Mouse (Mus musculus) neural tube, embryonic 15.5 days (tissue): ENCODE measurements around the gene Mrpl48. TPM values are rescaled to one million over a fixed set of nuclear protein-coding genes. Genes with fewer than 3 reads are reported as not detected.
"Not testable (repeated sequence)": the region's sequence is repeated elsewhere in the genome, so short reads cannot be mapped to it uniquely, and the experiment has no call there.

ENCODE experiments used
- ATAC-seq: fragments of 200-750 bp; cut with Nextera tagmentation; 2 replicates; pipeline ENCODE4 v1.8.0; 2017; ENCODE audit warnings: mild to moderate bottlenecking, moderate TSS enrichment, moderate library complexity; ENCODE audit not compliant: low FRiP score
- H3K27ac ChIP-seq: fragments of 300-500 bp; sonication (generic); replicated peaks from 2 replicates; pipeline ENCODE4 v1.5.1; 2015; ENCODE audit warnings: mild to moderate bottlenecking, inconsistent platforms
- H3K27me3 ChIP-seq: fragments of 300-500 bp; sonication (generic); replicated peaks from 2 replicates; pipeline ENCODE4 v1.6.1; 2015; ENCODE audit warnings: inconsistent platforms
- H3K36me3 ChIP-seq: fragments of 300-500 bp; sonication (generic); 2 replicates; pipeline ENCODE4 v1.6.1; 2015; ENCODE audit warnings: inconsistent platforms
- H3K4me1 ChIP-seq: fragments of 300-500 bp; sonication (generic); 2 replicates; pipeline ENCODE4 v1.6.1; 2015; ENCODE audit warnings: inconsistent platforms
- H3K4me2 ChIP-seq: fragments of 300-500 bp; sonication (generic); 2 replicates; pipeline ENCODE4 v1.6.1; 2015; ENCODE audit warnings: inconsistent platforms, mild to moderate bottlenecking, moderate library complexity
- H3K4me3 ChIP-seq: fragments of 300-500 bp; sonication (generic); replicated peaks from 2 replicates; pipeline ENCODE4 v1.5.1; 2015; ENCODE audit warnings: mild to moderate bottlenecking, inconsistent platforms
- H3K9ac ChIP-seq: fragments of 300-500 bp; sonication (generic); replicated peaks from 2 replicates; pipeline ENCODE4 v1.6.1; 2015; ENCODE audit warnings: mild to moderate bottlenecking, inconsistent platforms
- H3K9me3 ChIP-seq: fragments of 300-500 bp; sonication (generic); replicated peaks from 2 replicates; pipeline ENCODE4 v1.6.1; 2016; ENCODE audit warnings: inconsistent platforms
- WGBS: fragments of 180-500 bp; shearing (Covaris S2); methylation state at CpG from one replicate; pipeline ENCODE4 v1.1.7; 2015; ENCODE audit warnings: mixed read lengths; 5-methylcytosine and 5-hydroxymethylcytosine counted together
- polyA plus RNA-seq: library from polyadenylated mRNA; unstranded; fragments of >200 nt; fragmentation: Nextera tagmentation; extraction: Ambion mirVana; gene quantifications from 2 replicates; pipeline ENCODE4 v1.2.1, GENCODE M21; 2015

Gene Mrpl48
- polyA plus RNA-seq, 1 experiment from 2014 or later, result 85.3 TPM

DNA sequence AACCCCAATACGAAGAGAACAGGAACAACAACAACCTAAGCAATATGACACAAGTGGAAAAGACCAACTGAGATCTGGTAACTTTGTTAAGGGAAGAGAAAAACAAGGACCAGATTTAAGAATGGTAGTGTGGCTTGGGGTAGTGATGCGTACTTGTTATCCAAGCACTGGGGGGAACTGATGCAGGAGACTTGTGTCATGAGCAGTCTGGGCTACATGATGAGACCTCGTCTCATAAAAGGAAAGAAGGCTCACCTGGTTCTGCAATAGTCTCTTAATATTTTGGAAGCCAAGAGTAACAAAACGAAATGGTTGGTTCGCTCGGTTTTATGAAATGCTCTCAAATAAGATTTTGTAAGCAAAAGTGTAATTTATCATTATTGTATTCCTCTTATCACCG lies 25.9 kb downstream of the Mrpl48 start:
- Histone ChIP-seq H3K9me3 (no peaks in the 10 kb centered on the region), H3K4me2 (peak overlapping the region; percentile 66), H3K4me1 (peaks cover 17% of the 10 kb centered on the region), H3K27ac (peak overlapping the region; percentile 96), H3K27me3 (no peaks in the 10 kb centered on the region), H3K9ac (peak overlapping the region; percentile 61), H3K4me3 (peak overlapping the region; percentile 54), H3K36me3 (no peaks in the 10 kb centered on the region)
- no peak for ATAC-seq
- WGBS, result 38% methylated on average over 7 of the region's 7 CpGs

DNA sequence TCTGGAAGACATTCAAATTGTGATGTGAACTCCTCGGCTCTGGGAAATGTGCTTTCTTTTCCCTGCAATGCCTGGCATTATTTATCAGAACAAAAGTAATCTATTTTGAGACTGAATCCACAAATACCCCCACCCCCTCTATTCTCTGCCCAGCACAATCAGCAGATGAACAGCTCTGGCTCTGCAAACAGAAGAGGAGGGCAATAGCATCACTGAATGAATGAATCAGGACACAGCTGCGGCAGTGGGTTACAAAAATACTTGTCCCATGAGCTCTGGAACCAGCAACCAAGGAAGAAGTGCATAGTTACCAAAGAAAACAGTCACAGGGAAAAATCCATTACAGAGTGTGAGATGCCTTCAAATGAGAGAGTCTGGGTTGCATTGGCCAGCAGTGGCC lies 29.3 kb downstream of the Mrpl48 start:
- no peak overlapping the region for H3K4me2 ChIP-seq
- no peak overlapping the region for H3K4me3 ChIP-seq
- no peaks in the 10 kb centered on the region for H3K27me3 ChIP-seq
- 0 out of 2 replicates have a peak overlapping the region, but pooled peaks have one; percentile 7 for H3K9ac ChIP-seq
- no peaks in the 10 kb centered on the region for H3K9me3 ChIP-seq
- H3K27ac ChIP-seq, result no peak overlapping the region
- peaks cover 17% of the 10 kb centered on the region for H3K4me1 ChIP-seq
- 69% methylated on average over 2 of the region's 2 CpGs for WGBS
- ATAC-seq, result no peak
- H3K36me3 ChIP-seq, result no peaks in the 10 kb centered on the region

DNA sequence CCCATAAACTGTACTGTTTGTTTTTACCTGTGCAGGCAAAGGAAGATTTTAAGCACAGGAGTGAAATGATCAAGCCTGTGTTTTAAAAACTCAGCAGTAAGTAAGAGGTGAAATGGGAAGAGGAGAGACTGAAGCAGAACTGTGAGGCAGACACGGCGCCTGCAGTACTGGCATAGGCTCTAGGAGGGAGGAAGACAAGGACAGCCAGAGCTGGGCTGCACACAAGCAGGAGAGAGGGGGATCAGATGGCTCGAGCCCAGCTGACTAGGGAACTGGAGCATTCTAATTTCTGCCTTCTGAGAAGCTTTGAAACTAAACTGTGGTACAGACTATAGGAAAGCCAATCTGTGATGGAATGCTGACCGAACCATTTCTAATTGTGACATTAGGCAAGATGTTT lies 35.4 kb downstream of the Mrpl48 start:
- Histone ChIP-seq H3K9ac (no peak overlapping the region), H3K4me2 (no peak overlapping the region), H3K4me1 (no peaks in the 10 kb centered on the region), H3K4me3 (no peak overlapping the region), H3K27ac (no peak overlapping the region), H3K36me3 (no peaks in the 10 kb centered on the region), H3K9me3 (no peaks in the 10 kb centered on the region), H3K27me3 (no peaks in the 10 kb centered on the region)
- ATAC-seq, result no peak
- WGBS, result 86% methylated on average over 4 of the region's 4 CpGs

DNA sequence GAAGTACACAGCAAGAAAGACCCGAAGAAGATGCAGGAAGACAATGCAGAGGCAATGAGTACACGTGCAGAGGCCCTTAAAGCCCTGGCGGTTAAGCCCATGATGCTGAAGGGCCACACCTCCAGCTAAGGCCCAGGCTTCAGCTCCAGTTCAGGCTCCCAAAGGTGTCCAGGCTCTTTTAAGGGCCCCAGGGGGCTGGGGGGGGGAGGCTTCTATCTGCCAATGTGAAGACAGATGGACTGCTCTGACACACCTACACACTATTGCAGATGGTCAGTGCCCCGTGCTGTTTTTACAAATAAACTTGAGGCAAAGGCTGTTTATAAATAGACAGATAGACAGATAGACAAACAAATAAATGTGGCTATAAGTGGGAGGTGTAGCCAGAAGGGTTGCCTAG lies 36.0 kb downstream of the Mrpl48 start:
- Histone ChIP-seq H3K9me3 (no peaks in the 10 kb centered on the region), H3K4me2 (no peak overlapping the region), H3K36me3 (no peaks in the 10 kb centered on the region), H3K4me1 (no peaks in the 10 kb centered on the region), H3K27me3 (no peaks in the 10 kb centered on the region), H3K4me3 (no peak overlapping the region), H3K9ac (no peak overlapping the region), H3K27ac (no peak overlapping the region)
- ATAC-seq, result no peak
- 88% methylated on average over 4 of the region's 4 CpGs for WGBS

DNA sequence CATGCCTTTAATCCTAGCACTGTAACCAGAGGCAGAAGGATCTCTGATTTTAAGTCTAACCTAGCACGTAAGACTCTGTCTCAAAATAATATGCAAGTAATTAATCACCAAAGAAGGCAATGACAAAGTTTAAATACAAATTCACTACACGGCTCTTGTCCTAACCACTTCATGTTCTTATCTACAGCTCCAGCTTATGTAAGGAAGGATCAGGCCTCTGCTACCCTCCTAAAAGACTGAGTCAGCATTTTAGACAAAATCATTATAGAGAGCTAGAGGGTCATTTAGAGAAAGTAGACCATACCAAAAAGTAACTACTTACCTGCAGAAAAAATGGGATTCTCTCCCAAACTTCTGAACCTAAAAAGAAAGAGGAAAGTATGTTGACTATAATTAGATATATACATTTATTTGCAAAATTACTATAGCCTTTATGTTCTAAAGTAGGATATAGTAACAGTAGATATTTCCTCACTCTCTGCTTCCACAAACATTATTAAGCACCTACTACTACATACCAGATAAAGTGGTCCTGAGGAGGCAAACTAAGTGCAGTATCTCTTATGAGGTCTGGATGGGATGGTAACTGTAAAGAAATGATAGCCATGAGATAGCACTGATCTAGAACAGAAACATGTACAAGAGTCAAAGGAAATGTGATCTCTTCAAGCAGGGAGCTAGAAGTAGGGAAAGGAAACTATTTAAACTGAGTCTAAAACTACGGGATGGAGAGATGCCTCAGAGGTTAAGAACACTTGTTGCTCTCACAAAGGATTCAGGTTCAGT lies 37.0 kb downstream of the Mrpl48 start:
- Histone ChIP-seq H3K4me2 (no peak overlapping the region), H3K4me3 (no peak overlapping the region), H3K9ac (no peak overlapping the region), H3K27ac (no peak overlapping the region), H3K4me1 (no peaks in the 10 kb centered on the region), H3K27me3 (no peaks in the 10 kb centered on the region), H3K9me3 (no peaks in the 10 kb centered on the region), H3K36me3 (no peaks in the 10 kb centered on the region)
- ATAC-seq, result no peak
- WGBS, result 90% methylated on average over 3 of the region's 3 CpGs

DNA sequence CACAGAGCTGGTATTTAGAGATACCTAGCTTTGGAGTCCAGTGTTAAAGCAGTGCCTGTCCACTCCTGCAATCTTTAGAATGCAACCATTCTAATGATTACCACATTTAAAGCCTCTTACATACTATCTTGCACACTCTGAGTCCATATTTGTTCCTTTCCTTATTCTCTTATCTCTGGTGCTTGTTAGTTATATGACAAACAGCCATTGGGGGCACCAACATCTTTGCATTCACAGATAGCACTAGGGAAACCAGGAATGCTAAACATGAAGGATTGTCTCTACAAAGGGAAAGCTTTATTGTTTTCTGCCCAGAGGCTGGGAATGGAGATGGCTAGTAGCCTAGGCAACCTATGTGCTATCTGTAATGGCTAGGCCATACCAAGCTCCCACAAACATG lies 38.2 kb downstream of the Mrpl48 start:
- no peak overlapping the region for H3K9ac ChIP-seq
- no peak overlapping the region for H3K4me2 ChIP-seq
- ATAC-seq, result no peak
- 0 out of 2 replicates have a peak, but pooled peaks cover 3% of the 10 kb centered on the region for H3K36me3 ChIP-seq
- no peak overlapping the region for H3K4me3 ChIP-seq
- H3K27ac ChIP-seq, result no peak overlapping the region
- no peaks in the 10 kb centered on the region for H3K27me3 ChIP-seq
- no peaks in the 10 kb centered on the region for H3K9me3 ChIP-seq
- H3K4me1 ChIP-seq, result no peaks in the 10 kb centered on the region

DNA sequence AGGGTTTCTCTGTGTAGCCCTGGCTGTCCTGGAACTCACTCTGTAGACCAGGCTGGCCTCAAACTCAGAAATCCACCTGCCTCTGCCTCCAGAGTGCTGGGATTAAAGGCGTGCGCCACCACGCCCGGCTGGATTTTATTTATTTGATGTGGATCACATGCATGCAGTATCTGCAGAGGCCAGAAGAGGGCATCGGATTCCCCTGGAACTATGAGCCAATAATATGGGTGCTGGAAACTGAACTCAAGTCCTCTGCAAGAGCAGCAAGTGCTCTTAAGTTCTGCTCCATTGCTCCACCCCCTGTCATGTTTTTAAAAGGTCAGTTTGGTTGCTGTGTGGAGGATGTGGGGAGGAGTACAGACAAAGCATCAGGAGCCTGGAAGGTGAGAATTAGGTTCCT lies 40.9 kb downstream of the Mrpl48 start:
- not testable (repeated sequence) for H3K9ac ChIP-seq, H3K36me3 ChIP-seq, H3K9me3 ChIP-seq, H3K27ac ChIP-seq, H3K27me3 ChIP-seq, ATAC-seq, H3K4me3 ChIP-seq, H3K4me1 ChIP-seq, H3K4me2 ChIP-seq
- WGBS, result 78% methylated on average over 5 of the region's 5 CpGs

DNA sequence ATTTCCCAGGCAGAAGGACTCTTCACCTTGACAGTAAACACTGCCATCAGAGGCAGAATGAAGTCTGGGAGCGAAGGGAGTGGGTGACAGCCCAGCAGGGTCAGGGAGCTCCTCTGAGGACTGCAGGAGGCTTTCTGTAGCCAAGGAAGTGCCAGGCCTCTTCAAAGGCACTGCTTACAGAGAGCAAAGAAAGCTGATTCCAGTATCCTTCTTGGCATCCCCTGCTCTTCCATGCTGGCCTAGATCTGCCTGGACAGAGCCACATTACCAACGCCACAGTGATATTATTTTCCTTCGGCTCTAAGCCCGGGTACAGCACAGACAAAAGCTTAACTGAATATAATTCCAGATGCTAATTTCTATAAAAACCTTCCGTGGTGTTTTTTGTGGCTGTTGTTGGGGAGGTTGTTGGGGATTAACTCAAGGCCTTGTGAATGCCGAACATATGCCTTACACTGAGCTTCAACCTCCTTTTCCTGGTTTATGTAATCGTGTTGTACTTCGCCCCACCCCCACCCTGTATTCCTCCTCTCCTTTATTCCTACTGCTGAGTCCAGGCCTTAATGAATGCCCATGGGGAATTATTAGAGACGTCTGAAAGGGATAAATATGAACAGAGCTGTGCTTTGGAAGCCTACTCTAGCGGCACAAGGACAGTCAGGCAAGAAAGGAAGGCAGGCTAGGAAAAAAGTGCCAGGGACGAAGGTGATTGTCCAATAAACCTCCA lies 46.1 kb downstream of the Mrpl48 start:
- H3K27ac ChIP-seq, result no peak overlapping the region; the same call in 1 of the 2 replicates
- 0 out of 2 replicates have a peak, but pooled peaks cover 7% of the 10 kb centered on the region for H3K36me3 ChIP-seq
- no peak overlapping the region for H3K4me3 ChIP-seq
- WGBS, result 63% methylated on average over 11 of the region's 11 CpGs
- H3K4me2 ChIP-seq, result no peak overlapping the region
- no peaks in the 10 kb centered on the region for H3K9me3 ChIP-seq
- no peak overlapping the region for H3K9ac ChIP-seq
- no peaks in the 10 kb centered on the region for H3K4me1 ChIP-seq
- ATAC-seq, result no peak
- no peaks in the 10 kb centered on the region for H3K27me3 ChIP-seq

DNA sequence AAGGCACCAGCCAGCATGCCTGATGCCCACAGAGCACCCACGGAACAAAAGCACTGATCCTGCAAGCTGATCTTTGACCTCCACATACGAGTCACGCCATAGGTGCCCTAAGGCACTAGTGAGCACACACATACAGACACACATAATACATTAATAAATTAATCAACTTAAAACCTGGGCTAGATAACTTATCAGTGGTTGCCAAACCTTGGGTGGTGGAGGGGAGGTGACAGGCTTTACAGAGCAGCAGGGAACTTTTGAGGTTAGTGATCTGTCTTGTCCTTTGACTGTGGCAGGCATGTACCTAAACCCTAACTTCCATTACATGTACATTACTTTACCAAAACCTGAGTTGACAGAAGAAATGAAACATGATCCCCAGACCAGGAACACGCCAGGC lies 48.8 kb downstream of the Mrpl48 start:
- no peak for ATAC-seq
- no peak overlapping the region for H3K27ac ChIP-seq
- H3K4me1 ChIP-seq, result peaks cover 15% of the 10 kb centered on the region
- H3K36me3 ChIP-seq, result no peaks in the 10 kb centered on the region
- 81% methylated on average over 4 of the region's 4 CpGs for WGBS
- no peak overlapping the region for H3K4me3 ChIP-seq
- no peaks in the 10 kb centered on the region for H3K27me3 ChIP-seq
- no peak overlapping the region for H3K4me2 ChIP-seq
- no peaks in the 10 kb centered on the region for H3K9me3 ChIP-seq
- H3K9ac ChIP-seq, result no peak overlapping the region

DNA sequence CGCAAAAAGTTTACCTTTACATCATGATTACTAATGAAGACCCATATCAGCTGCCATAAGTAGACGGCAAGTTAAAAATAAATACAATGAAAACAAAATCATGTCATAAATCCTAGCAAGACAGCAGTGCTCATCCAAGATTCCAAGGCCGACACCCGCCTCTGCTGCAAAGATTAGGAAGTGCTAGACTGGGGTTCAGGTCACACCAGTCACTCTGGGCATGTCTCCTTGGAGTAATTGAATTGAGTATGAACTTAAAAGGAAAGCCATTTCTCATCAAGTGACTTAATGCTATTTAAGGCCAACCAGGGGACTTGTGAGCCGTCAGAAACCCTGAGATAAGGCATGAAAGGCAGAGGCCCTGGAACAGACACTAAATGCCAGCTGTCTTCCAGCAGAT lies 50.9 kb downstream of the Mrpl48 start:
- Histone ChIP-seq H3K27ac (no peak overlapping the region), H3K36me3 (no peaks in the 10 kb centered on the region), H3K9ac (no peak overlapping the region), H3K9me3 (no peaks in the 10 kb centered on the region), H3K4me1 (peaks cover 17% of the 10 kb centered on the region), H3K4me2 (no peak overlapping the region), H3K27me3 (no peaks in the 10 kb centered on the region), H3K4me3 (no peak overlapping the region)
- 77% methylated on average over 5 of the region's 5 CpGs for WGBS
- ATAC-seq, result no peak

DNA sequence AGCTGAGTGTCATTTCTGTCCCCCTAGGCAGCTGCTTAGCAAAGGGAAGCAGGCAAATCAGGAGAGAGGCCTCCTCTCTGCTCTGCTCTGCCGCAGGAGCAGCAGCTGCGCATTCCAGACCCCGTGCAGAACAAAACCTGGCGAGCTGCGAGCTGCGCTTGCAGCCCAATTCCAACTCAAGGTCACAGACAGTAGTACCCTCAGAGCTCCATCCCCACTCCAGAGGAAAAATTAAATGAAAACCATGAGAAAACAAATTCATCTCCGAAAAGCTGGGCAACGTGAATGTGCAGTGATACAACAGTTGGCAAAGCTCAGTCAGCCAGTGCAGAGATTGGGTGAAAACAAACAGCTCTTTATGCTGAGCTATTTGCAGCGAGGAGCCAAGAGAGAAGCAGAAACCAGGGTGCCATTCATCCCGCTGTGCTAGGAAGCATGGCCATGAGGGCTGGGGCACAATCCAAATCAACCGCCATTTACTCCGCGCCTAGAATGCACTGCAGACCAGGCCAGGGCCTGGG lies 52.6 kb downstream of the Mrpl48 start:
- Histone ChIP-seq H3K9ac (no peak overlapping the region; the same call in 1 of the 2 replicates), H3K4me2 (peak overlapping the region; percentile 29), H3K36me3 (peaks cover 7% of the 10 kb centered on the region; the same call in 1 of the 2 replicates), H3K27ac (peak overlapping the region; percentile 90), H3K9me3 (no peaks in the 10 kb centered on the region), H3K4me3 (no peak overlapping the region), H3K27me3 (no peaks in the 10 kb centered on the region), H3K4me1 (peaks cover 21% of the 10 kb centered on the region)
- peak; percentile 91 for ATAC-seq
- 18% methylated on average over 13 of the region's 13 CpGs for WGBS

DNA sequence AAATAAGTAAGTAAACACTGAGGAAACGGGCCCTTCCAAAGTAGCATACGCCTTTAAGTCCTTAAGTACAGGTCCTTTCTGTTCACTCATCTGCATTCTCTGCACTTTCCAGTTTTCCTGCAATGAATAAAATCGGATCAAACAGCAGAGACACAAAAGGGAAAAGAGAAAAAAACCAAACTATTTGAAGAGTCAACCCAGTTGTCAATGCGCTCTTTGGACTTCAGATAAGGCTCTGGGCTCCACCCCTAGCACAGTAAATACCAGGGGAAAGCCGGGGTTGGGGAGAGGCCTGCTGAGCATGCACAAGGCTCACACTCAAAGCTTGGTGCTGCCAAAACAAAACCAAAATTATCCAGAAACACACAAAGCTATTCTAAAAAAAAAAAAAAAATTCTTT lies 53.2 kb downstream of the Mrpl48 start:
- Histone ChIP-seq H3K9me3 (no peaks in the 10 kb centered on the region), H3K9ac (no peak overlapping the region), H3K4me3 (no peak overlapping the region), H3K4me1 (peaks cover 21% of the 10 kb centered on the region), H3K36me3 (peaks cover 7% of the 10 kb centered on the region; the same call in 1 of the 2 replicates), H3K27me3 (no peaks in the 10 kb centered on the region), H3K4me2 (0 out of 2 replicates have a peak overlapping the region, but pooled peaks have one; percentile 29), H3K27ac (peak overlapping the region; percentile 90)
- ATAC-seq, result no peak
- WGBS, result 56% methylated on average over 5 of the region's 5 CpGs
